Mouse (Mus musculus) intestine, embryonic 14.5 days (tissue): ENCODE results near the gene Ilf2. TPM values are rescaled to one million over a fixed set of nuclear protein-coding genes. Genes with fewer than 3 reads are reported as not detected.

Source experiments
- ATAC-seq: fragments of 200-750 bp; cut with Nextera tagmentation; replicated peaks from 2 replicates; pipeline ENCODE4 v1.8.0; 2017; ENCODE audit warnings: low read depth, moderate number of reproducible peaks, moderate TSS enrichment, moderate library complexity; ENCODE audit not compliant: low FRiP score, low TSS enrichment
- DNase-seq: peaks from one replicate; pipeline ENCODE4 v3.0.0-alpha.2; 2018; ENCODE audit warnings: low spot score
- H3K27ac ChIP-seq: fragments of 300-500 bp; sonication (generic); 2 replicates; pipeline ENCODE4 v1.5.1; 2014; ENCODE audit warnings: low read depth, mild to moderate bottlenecking, control low read depth
- H3K27me3 ChIP-seq: fragments of 300-500 bp; sonication (generic); replicated peaks from 2 replicates; pipeline ENCODE4 v1.6.1; 2014; ENCODE audit warnings: low read length, control low read depth; ENCODE audit not compliant: control insufficient read depth, insufficient read depth
- H3K36me3 ChIP-seq: fragments of 300-500 bp; sonication (generic); 2 replicates; pipeline ENCODE4 v1.6.1; 2014; ENCODE audit warnings: low read length, control low read depth; ENCODE audit not compliant: control insufficient read depth, insufficient read depth
- H3K4me1 ChIP-seq: fragments of 300-500 bp; sonication (generic); replicated peaks from 2 replicates; pipeline ENCODE4 v1.6.1; 2014; ENCODE audit warnings: low read length, control low read depth, mixed read lengths; ENCODE audit not compliant: control insufficient read depth, insufficient read depth
- H3K4me2 ChIP-seq: fragments of 300-500 bp; sonication (generic); 2 replicates; pipeline ENCODE4 v1.6.1; 2014; ENCODE audit warnings: low read length
- H3K4me3 ChIP-seq: fragments of 300-500 bp; sonication (generic); 2 replicates; pipeline ENCODE4 v1.5.1; 2014; ENCODE audit warnings: low read depth, low read length, control low read depth, mixed read lengths
- H3K9ac ChIP-seq: fragments of 300-500 bp; sonication (generic); 2 replicates; pipeline ENCODE4 v1.6.1; 2014; ENCODE audit warnings: mild to moderate bottlenecking, low read length
- H3K9me3 ChIP-seq: fragments of 300-500 bp; sonication (generic); 2 replicates; pipeline ENCODE4 v1.6.1; 2016; ENCODE audit warnings: low read length, control low read depth; ENCODE audit not compliant: control insufficient read depth
- WGBS: fragments of 180-500 bp; shearing (Covaris S2); extraction: QIAGEN DNeasy Blood & Tissue Kit; methylation state at CpG from one replicate; pipeline ENCODE4 v1.1.7; 2014; 5-methylcytosine and 5-hydroxymethylcytosine counted together
- polyA plus RNA-seq: library from polyadenylated mRNA; unstranded; fragments of >200 nt; fragmentation: Nextera tagmentation; extraction: Ambion mirVana; gene quantifications from 2 replicates; pipeline ENCODE4 v1.2.1, GENCODE M21; 2014

The Ilf2 gene
- polyA plus RNA-seq, 1 experiment from 2014 or later: 188 TPM

- Histone ChIP-seq H3K36me3 (peaks cover 38% of the 10 kb centered on the region), H3K9ac (peak within 1 kb of the TSS; percentile 98), H3K27ac (peak within 1 kb of the TSS; percentile 95), H3K4me1 (peaks cover 12% of the 10 kb centered on the region), H3K27me3 (no peaks in the 10 kb centered on the region), H3K4me3 (peak within 1 kb of the TSS; percentile 96), H3K4me2 (peak within 1 kb of the TSS; percentile 60), H3K9me3 (no peaks in the 10 kb centered on the region)
- DNase-seq (peak; percentile 99), ATAC-seq (peak; percentile 92)
- under 1% methylated on average over 63 of the region's 66 CpGs for WGBS
Observed at GRCm38 (mm10) chr3:90508950-90509746, 33.2 kb downstream of the Ilf2 start, which contains the start of gene Chtop. Gene Chtop (minus strand): TSS chr3:90509498.

GRCm38 (mm10) chr3:90509747-90510123 lies 33.8 kb downstream of the Ilf2 start:
- no peaks in the 10 kb centered on the region for H3K27me3 ChIP-seq
- peak overlapping the region; percentile 96 for H3K4me3 ChIP-seq
- no peaks in the 10 kb centered on the region for H3K9me3 ChIP-seq
- DNase-seq (no peak), ATAC-seq (no peak)
- H3K27ac ChIP-seq: 0 out of 2 replicates have a peak overlapping the region, but pooled peaks have one; percentile 29
- H3K4me1 ChIP-seq: peaks cover 12% of the 10 kb centered on the region
- H3K36me3 ChIP-seq: peaks cover 32% of the 10 kb centered on the region
- H3K4me2 ChIP-seq: peak overlapping the region; percentile 51
- 31% methylated on average over 2 of the region's 2 CpGs for WGBS
- no peak overlapping the region for H3K9ac ChIP-seq

- H3K9me3 ChIP-seq: no peaks in the 10 kb centered on the region
- DNase-seq (no peak), ATAC-seq (no peak)
- no peak overlapping the region for H3K27ac ChIP-seq
- H3K9ac ChIP-seq: no peak overlapping the region
- WGBS: 81% methylated on average over 5 of the region's 5 CpGs
- H3K27me3 ChIP-seq: no peaks in the 10 kb centered on the region
- H3K4me2 ChIP-seq: no peak overlapping the region
- H3K36me3 ChIP-seq: peaks cover 7% of the 10 kb centered on the region
- peaks cover 17% of the 10 kb centered on the region for H3K4me1 ChIP-seq
- no peak overlapping the region for H3K4me3 ChIP-seq
Observed at GRCm38 (mm10) chr3:90512276-90512675, 36.4 kb downstream of the Ilf2 start.

- H3K4me2 ChIP-seq: peak overlapping the region; percentile 92; the same call in 1 of the 2 replicates
- H3K27ac ChIP-seq: no peak overlapping the region
- 0 out of 2 replicates have a peak, but pooled peaks cover 2% of the 10 kb centered on the region for H3K36me3 ChIP-seq
- H3K4me3 ChIP-seq: no peak overlapping the region
- DNase-seq: no peak
- H3K9ac ChIP-seq: no peak overlapping the region
- H3K9me3 ChIP-seq: no peaks in the 10 kb centered on the region
- no peaks in the 10 kb centered on the region for H3K27me3 ChIP-seq
- H3K4me1 ChIP-seq: peaks cover 9% of the 10 kb centered on the region; the same call in 1 of the 2 replicates
- 73% methylated on average over 9 of the region's 9 CpGs for WGBS
- no peak for ATAC-seq
Observed at GRCm38 (mm10) chr3:90512948-90513642, 37.2 kb downstream of the Ilf2 start.

GRCm38 (mm10) chr3:90513796-90514590 lies 38.1 kb downstream of the Ilf2 start, which contains the start of the genes S100a1 and S100a13:
Gene S100a1 (minus strand): TSS chr3:90514392.
Gene S100a13 (plus strand): TSS chr3:90514435.
- 0 out of 2 replicates have a peak, but pooled peaks cover 2% of the 10 kb centered on the region for H3K36me3 ChIP-seq
- no peaks in the 10 kb centered on the region for H3K27me3 ChIP-seq
- H3K4me2 ChIP-seq: peak within 1 kb of the TSS; percentile 92
- ATAC-seq (peak; percentile 58), DNase-seq (peak; percentile 74)
- H3K9me3 ChIP-seq: no peaks in the 10 kb centered on the region
- peaks cover 7% of the 10 kb centered on the region; the same call in 1 of the 2 replicates for H3K4me1 ChIP-seq
- H3K27ac ChIP-seq: no peak within 1 kb of the TSS
- peak within 1 kb of the TSS; percentile 37 for H3K4me3 ChIP-seq
- peak within 1 kb of the TSS; percentile 46 for H3K9ac ChIP-seq
- WGBS: 3% methylated on average over 25 of the region's 25 CpGs

- 1% methylated on average over 10 of the region's 10 CpGs for WGBS
- Histone ChIP-seq H3K4me3 (peak overlapping the region; percentile 37), H3K9ac (peak overlapping the region; percentile 46), H3K36me3 (0 out of 2 replicates have a peak, but pooled peaks cover 2% of the 10 kb centered on the region), H3K27ac (no peak overlapping the region), H3K9me3 (no peaks in the 10 kb centered on the region), H3K4me1 (peaks cover 7% of the 10 kb centered on the region; the same call in 1 of the 2 replicates), H3K4me2 (peak overlapping the region; percentile 92), H3K27me3 (no peaks in the 10 kb centered on the region)
- DNase-seq (peak; percentile 76), ATAC-seq (peak; percentile 73)
Observed at GRCm38 (mm10) chr3:90514691-90515090, 38.8 kb downstream of the Ilf2 start.

- 30% methylated on average over 1 of the region's 1 CpGs for WGBS
- H3K27me3 ChIP-seq: no peaks in the 10 kb centered on the region
- ATAC-seq (0 out of 2 replicates have a peak, but pooled peaks have one; percentile 20), DNase-seq (no peak)
- peak overlapping the region; percentile 37 for H3K4me3 ChIP-seq
- H3K36me3 ChIP-seq: 0 out of 2 replicates have a peak, but pooled peaks cover 2% of the 10 kb centered on the region
- H3K4me2 ChIP-seq: peak overlapping the region; percentile 92
- H3K9me3 ChIP-seq: no peaks in the 10 kb centered on the region
- H3K27ac ChIP-seq: no peak overlapping the region
- H3K9ac ChIP-seq: peak overlapping the region; percentile 46
- peaks cover 7% of the 10 kb centered on the region; the same call in 1 of the 2 replicates for H3K4me1 ChIP-seq
Observed at GRCm38 (mm10) chr3:90515242-90515641, 39.3 kb downstream of the Ilf2 start.

GRCm38 (mm10) chr3:90515789-90516188 lies 39.9 kb downstream of the Ilf2 start:
- no peaks in the 10 kb centered on the region for H3K9me3 ChIP-seq
- H3K4me2 ChIP-seq: peak overlapping the region; percentile 92; the same call in 1 of the 2 replicates
- no peak overlapping the region for H3K27ac ChIP-seq
- H3K27me3 ChIP-seq: no peaks in the 10 kb centered on the region
- 94% methylated on average over 4 of the region's 4 CpGs for WGBS
- no peak overlapping the region for H3K9ac ChIP-seq
- DNase-seq (no peak), ATAC-seq (no peak)
- H3K4me3 ChIP-seq: no peak overlapping the region
- H3K36me3 ChIP-seq: 0 out of 2 replicates have a peak, but pooled peaks cover 2% of the 10 kb centered on the region
- H3K4me1 ChIP-seq: peaks cover 7% of the 10 kb centered on the region; the same call in 1 of the 2 replicates
